Mouse (Mus musculus): Measurements from ENCODE around the gene Tmem30b.
"Not testable (repeated sequence)": the region's sequence is repeated elsewhere in the genome, so short reads cannot be mapped to it uniquely, and the experiment has no call there.

Gene Tmem30b

DNA sequence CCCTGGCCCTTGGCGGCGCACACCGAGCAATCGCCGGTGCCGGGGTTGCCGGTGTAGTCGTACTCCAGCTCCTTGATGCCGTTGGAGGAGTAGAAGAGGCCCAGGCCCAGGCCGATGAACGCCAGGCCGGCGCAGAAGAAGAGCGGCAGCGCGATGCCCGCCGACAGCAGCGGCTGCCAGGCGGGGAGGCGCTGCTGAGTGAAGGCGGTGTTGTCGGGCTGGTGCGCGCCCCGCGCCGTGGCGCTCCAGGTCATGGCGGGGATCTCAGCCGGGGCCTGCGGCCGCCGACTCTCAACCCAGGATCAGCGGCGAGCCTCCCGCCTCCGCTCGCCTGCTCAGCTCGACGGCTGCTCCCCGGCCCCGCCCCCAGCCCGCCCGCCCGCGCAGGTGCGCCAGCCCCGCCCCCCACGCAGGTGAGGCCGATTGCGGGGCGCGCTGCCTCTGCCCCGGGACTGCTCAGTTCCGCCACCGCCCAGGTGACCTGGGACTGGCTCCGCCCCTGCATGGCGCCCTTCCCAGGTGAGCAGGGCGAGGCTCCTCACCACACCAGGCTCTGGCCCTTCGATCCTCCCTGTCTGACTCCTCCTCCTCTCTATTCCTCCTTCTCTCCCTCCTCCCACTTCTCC, at the start of gene Tmem30b:
TSS of gene Tmem30b (minus strand) at position 307 of the 626 bp plus-strand sequence.
- DNase-seq (ENCODE audit: low spot score in 2 of 2): no peak

DNA sequence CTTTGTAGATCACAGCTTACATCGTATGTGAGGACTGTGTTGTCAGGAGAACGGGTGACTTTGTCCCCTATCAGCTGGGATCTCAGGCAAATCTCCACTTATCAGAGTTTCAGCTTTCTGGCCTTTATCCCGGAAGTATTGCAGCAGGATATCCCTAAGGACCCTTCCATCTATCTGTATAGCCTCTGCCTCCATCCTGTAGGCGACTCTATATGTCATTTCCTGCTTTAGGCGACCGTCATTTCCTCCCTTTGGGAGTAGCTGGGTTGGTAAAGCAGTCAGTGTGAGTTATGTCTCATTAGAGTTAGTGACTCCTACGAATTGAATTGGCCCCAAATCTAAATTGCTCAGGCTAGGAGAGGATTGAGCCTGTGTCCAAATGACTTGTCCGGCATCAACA, 49.0 kb upstream of the Tmem30b start:
- DNase-seq (ENCODE audit: low spot score in 2 of 2): no peak

DNA sequence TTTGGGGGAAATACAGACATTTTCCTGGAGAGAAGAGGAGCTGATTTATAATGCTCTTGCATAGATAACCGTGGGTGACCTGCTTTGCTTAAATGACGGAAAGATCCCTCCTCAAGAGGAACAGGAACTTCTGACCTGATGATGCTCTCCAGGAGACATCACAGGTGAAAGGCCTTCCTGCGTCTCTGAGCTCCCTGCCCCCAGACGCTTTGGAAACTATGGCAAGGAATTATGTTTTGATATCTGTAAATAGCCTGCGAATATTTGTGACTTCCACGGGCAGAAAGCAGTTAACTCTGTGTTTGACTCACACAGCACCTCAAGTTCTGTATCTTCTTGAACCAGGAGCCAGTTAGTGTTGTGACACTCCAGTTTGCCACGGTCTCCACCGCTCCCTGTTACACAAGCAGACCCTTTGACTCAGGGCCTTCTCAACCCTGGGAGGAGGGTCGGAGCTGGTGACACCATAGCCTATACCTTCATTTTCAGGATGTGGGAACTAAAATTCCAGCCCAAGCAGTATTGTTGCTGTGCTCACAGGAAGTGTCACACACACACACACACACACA, 48.1 kb upstream of the Tmem30b start:
- no peak for DNase-seq (ENCODE audit: low spot score in 2 of 2)

DNA sequence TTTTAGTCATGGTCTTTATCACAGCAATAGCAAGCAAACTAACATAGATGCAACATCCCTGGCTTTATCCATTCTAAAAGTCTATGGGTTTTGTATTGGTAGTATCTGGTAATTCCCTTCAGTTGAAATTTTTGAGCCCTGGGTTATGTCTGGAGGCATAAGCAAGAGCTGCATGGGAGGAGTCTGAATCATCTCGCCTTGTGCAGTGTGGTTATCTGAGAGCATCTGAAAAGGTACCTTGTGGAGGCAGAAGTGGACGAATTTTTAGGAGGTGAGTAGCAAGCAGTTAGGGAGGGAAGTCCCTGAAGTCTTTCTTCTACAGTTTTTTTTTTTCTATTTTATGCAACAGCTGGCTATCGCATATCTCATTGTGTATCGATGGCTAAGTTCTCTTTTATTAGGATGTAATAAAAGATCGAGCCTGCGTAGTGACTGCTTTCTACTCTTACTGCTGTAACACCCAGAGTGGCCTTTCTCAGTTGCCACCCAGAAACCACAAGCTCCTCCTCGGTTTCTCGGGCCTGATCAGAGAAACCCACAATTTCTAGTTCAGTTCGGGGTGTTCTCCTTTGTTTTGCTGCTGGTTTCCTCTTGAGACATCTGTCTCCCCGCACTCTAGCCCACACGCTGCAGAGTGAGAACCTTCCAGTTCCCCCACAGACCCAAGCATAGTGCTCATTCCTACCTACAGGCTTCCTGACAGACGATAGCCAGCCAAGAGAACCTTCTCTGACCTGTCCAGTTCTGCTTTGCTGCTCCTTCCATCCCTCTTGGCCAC, 47.0 kb upstream of the Tmem30b start:
- peak in 1 of 2 experiments; percentile 12 for DNase-seq (ENCODE audit: low spot score in 2 of 2)

DNA sequence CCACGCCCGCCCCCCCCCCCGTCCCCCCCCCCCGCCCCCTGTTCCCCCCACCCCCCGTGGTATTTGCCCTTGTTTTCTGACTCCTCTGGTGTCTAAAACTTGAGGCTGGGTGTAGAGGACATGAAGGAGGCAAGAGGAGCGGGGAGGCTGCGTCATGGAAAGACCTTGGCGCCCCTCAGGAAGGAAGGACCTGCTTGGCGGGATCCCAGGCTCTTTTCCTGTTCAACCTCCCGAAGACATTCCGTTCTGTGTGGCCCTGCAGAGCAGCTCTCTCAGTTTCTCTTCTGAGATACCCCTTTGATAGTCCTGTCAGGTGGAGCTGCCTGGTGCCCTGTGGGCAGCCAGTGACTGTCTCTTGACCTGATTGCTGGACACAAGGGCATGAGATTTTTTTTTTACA, 45.4 kb upstream of the Tmem30b start:
- DNase-seq (ENCODE audit: low spot score in 2 of 2): no peak

DNA sequence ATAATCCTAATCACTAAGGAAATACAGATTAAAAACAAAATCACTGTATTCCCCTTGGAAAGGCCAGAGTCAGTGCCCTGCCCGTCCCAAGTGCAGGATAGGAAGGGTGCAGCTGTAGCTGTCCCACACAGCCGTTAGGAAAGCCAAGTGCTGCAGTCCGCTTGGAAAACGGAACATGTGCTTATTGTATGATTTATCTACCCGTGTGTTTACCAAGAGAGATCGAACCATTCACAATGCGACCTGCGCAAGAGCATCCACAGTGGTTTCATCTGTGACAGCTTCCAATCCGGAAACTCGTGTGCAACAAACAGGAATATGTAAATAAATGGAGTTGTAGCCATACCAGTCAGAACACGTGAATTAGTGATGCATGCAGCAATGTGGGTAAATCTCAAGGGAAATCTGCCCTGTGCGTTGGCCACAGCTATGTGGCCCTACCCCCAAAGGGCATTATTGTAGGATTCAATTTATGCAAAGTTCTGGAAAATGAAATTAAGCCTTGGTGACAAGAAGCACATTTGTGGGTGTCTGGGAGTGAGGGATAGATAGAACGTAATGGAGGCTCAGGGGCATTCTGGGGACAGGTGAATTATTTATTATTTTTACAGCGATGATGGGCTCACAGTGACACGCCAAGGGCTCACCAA, 44.6 kb upstream of the Tmem30b start:
- no peak for DNase-seq (ENCODE audit: low spot score in 2 of 2)

DNA sequence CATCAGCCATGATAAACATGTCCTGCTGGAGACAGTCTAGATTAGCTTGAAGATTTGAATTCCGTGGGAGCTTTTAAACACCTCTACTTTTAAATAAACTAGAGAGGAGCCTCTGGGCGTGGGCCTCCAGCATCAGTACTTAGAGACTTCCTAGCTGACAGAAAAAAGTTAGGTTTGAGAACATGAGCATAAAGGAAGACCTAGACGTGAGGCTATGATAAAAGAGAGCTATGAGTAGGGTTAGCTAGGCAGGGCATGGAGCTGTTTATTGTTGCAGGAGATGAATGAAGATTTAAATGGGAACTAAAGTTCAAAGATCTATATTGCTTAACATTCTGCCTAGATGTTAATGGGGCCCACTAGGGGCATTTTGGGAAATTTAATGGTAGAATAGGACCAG, 41.1 kb upstream of the Tmem30b start:
- DNase-seq (ENCODE audit: low spot score in 2 of 2): no peak

DNA sequence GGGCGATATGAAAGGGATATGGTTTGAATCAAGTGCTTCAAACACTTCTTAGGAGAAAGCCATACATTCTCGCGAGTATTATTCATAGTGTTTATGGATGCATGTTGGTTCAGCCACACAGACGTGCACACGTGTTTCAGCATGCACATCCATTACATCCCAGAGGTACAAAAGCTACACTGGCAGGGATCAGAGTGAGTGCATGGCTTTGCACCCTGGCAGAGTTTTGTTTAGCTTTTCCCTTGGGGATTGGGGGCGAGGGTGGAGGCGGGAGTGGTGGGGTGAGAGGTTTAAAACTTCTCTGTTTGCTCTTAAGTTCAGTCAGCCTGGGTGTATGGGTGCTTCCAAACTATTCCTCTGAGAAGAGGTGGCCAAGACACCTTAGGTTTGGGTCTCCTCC, 39.7 kb upstream of the Tmem30b start:
- DNase-seq (ENCODE audit: low spot score in 2 of 2): no peak

DNA sequence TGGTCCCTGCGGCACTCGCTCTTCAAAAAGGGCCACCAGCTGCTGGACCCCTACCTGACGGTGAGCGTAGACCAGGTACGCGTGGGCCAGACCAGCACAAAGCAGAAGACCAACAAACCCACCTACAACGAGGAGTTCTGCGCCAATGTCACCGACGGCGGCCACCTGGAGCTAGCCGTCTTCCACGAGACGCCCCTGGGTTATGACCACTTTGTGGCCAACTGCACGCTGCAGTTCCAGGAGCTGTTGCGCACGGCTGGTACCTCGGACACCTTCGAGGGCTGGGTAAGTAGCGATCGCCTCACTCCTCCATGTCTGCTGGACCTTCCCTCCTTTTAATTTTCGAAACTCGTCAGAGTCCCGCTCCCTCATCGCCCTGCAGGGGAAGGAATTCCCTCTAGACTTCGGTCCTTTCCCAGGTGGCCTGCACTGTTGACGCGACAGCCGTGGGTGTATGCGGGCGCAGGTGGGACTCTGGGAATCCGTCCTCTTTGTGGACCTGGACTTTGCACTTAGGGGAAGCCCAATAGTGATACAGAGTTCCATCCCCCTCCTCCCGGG, 39.1 kb upstream of the Tmem30b start:
- DNase-seq (ENCODE audit: low spot score in 2 of 2): no peak

DNA sequence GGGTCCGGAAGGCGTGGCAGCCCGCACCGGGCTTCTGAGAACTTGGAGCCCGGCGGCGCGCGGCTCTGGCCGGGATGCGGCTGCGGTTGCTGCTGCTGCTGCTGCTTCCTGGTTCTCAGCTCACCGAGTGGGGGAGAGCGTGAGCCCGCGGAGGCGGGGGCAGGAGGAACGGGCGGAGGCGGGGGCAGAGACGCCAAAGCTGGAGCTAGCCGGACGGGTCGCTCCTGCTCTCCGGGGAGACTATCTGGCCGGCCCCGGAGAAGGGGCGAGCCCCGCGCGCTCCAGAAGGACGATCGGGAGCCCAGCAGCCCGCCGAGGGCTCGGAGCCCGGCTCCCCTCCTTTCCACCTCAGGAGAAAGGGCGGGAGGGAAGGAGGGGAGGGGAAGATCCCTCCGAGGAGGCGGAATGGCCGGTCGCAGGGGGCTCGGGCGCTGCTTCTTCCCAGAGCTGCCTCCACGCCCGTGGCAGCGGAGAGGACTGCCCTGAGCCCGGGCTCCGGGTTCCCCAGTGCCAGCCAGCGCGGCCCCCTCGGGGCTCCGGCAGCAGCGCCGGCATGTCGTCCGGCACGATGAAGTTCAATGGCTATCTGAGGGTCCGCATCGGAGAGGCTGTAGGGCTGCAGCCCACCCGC, 38.5 kb upstream of the Tmem30b start, which contains the start of gene Prkch:
TSS of gene Prkch (plus strand) at position 187 of the 631 bp plus-strand sequence.
- peak; percentile 55 to 57 for DNase-seq (ENCODE audit: low spot score in 2 of 2)

DNA sequence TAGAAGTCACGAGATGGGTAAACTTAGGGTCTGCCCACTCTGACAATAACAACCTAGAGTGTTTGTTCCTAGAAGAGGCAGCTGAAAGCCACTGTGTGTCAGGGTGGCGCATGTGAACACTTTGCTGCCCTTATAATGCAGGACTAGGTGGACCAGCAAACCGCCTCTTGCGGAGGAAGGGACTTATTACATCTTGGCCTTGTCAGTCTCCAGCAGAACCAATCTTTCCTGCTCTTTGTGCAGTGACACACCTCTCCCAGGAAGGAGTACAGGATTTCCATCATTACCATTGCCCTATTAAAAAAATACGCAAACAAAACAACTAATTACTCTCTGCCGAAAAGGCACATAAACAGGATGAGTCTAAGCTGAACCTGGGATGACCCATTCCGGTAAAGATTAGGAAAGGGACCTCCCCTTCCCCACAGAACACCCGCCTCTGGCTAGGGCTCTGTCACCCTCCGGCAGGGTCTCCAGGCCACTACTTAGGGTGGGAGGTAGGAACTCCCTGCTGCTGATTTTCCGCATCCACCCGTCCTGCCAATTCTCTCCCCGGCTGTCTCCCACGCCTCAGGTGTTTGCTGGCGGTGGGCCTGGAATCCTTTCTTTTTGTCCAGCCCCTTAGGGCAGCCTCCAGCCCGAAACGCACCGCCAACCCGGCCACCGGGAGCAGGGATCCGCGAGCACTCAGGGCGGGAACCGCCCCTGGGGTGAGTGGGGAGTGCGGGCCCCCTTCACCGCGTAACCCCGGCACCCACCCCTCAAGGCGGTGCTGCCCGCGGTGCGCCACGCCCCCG, 37.8 kb upstream of the Tmem30b start:
- DNase-seq (ENCODE audit: low spot score in 2 of 2): no peak

DNA sequence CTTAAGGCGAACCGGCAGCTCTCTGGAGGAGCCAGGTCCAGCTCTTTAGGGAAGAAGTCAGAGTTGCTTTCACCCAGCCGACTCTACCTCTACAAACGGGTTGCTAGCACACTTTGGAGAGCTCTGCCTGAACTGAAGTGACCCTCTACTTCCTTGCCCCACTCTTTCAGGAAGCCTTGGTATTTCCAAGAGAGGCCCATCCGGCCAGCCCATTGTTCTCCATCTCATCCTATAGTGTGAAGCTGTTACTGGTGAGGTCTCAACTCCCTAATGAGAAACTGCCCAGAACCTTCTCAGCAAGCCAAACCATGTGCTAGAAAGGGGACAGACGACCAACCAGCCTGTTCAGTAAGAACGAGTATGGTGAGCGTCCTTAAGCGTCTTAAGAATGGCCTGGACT, 37.1 kb upstream of the Tmem30b start:
- no peak for DNase-seq (ENCODE audit: low spot score in 2 of 2)

DNA sequence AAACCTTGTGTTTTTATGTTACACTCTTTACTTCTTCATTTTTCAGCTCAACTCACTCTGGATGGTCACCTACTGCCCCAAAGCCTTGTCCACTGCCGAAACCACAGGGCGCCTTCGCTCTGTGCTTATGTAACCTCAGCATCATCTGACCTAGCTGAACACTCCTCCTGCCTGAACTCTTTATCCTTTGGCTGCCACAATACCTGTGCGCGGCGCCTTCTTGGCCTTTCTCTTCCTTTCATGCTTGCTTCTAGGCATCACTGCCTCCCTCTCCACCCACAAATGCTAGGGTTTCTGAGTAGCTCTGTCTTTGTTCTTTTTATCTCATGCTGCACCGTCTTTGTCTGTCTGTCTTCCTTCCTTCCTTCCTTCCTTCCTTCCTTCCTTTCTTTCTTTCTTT, 34.6 kb upstream of the Tmem30b start:
- no peak for DNase-seq (ENCODE audit: low spot score in 2 of 2)

DNA sequence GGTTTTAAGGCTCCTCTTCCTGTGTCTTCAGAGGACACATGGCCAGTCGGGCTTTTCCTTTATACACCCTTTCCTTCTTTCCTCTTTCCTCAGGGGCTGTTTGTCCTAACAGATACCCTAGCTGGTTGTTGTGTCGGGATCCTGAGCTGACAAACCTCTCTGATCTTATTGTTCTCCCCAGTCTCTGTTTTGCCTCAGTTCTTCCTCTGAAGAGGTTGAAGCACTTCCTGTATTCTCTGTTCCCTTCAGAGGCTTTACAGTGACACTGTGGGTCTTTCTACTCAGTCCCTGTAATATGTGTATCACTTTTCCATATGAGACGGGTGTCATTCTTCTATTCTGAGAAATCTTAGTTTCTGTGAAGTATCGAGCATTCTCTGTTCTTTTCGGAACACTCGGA, 31.9 kb upstream of the Tmem30b start:
- DNase-seq (ENCODE audit: low spot score in 2 of 2): no peak

DNA sequence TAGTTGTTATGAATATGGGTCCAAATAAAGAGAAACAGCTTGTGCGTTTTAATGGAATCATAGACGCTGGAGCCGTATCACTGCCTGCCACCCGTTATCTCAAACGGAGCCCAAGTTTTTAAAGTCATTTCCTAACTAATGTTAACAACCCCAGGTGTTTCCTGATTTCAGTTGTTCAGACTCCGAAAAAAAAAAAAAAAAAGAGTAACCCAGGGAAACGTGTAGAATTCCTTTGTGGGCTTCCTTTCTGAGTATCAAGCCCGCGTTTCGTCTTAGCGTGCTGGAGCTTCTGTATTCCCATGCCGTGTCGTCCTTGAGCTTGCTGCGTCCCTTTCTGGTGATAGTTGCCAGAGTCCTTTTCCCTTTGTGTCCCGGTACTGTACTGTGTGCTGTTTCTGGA, 28.4 kb upstream of the Tmem30b start:
- DNase-seq (ENCODE audit: low spot score in 2 of 2): no peak

DNA sequence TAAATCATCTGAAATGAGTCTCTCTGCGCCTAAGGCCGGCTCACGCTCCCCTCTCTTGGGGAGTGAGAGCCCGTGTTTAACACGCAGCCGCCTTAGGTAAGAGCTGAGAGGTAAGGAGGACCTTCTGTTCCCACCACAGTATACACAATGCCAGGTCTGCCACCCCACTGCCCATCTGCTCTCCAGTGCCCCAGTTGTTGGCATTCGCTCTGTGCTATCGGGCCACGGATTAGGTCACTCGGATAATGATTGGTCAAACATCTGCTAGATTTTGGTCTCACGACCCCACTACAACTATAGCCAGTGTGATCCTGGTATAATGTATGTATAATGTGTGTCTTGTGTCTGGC, 19.4 kb upstream of the Tmem30b start:
- no peak for DNase-seq (ENCODE audit: low spot score in 2 of 2)

DNA sequence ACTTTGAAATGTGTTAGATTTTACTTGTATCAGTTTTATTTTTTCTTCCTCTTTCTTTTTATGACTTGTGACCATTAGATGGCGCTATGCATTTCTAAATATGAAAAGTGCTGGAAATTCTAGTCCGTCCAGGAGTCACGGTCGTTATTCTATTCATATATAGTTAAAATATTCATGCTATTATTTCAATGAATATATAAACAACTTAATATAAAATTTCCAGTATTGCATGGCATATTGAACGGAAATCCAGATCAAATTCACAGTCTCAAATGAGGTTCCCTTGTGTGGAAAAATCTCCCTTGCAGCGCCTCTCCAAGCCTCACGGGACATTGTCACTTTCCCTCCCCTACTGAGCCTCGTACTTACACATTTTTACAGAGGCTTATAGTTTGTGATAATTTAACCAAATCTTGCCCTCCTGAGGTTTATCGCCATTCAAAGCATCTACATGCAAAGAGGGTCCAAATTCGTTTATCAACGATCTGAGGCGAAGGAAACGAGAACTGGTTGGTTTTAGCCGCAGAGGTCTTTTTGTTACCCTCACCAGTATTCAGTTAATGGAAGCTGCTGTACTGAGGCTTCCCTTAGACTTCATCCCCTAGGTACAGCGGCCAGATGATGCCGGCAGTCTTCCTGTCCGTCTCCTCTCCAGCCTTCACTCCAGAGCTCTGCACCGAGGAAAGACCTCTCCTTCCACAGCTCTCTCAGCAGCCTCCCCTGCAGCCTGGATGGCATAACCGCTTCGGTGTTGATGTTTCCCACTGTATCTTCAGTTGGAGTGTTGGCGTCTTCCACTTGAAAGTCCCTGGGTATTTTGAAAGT, 18.8 kb upstream of the Tmem30b start:
- DNase-seq (ENCODE audit: low spot score in 2 of 2): peak in 1 of 2 experiments; percentile 26

DNA sequence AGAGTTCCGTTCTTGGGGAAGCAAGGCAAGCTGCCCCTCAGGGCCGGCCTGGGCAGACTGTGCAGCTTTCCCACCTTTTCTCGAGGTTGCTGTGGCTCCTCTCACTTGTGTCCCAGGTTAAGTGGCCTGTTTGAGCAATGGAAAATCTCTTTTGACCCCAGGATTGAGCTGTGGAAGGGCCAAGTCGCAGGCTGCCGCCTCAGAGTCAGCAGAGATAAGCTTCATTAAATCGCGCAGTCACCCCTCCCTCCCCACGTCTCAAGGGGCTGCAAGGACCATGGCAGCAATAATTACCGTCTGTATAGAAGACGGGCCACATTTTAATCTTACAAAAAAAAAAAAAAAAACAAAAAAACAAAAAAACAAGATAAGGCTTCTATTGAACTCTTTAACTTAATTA, 18.0 kb upstream of the Tmem30b start:
- DNase-seq (ENCODE audit: low spot score in 2 of 2): no peak

DNA sequence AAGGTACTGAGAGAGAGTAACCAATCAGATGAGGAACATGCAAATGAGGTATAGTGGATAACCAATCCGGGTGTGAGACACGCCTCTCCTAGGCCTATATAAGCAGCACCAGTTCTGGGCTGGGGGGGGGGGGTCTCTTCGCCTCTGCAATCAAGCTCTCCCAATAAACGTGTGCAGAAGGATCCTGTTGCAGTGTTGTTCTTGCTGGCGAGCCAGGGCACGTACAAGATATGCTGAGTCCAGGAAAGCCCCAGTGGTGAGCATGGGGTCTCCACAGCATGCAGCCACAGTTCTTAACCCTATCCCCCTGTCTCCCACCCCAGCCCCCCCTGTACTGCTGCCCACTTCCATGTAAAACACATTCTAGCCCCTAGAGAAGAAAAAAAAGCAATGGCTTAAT, 16.9 kb upstream of the Tmem30b start:
- not testable (repeated sequence) for DNase-seq (ENCODE audit: low spot score in 2 of 2)

DNA sequence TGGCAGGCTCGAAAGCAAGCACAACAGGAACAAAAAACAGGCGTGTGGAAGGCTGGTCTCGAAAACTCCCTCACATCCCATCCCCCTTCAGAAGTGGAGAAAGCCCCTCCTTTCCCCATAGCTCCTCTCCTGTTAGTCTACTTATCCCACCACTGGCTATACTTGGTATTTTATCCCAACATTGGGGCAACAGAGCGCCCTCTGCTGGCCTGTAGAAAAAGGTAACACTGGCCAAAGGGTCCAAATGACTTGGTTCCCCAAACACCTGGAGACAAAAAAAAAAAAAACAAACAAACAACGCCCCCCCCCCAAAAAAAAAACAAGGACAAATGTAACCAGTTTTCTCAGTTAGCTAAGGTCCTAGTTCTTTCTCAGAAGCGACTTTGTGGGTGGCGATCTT, 13.9 kb upstream of the Tmem30b start:
- no peak for DNase-seq (ENCODE audit: low spot score in 2 of 2)
